Mouse (Mus musculus) small intestine, adult 2 months (tissue): ENCODE measurements around the gene Rab3il1.

Experiments
- CTCF ChIP-seq: fragments of 200-500 bp; IDR thresholded peaks from 2 replicates; pipeline ENCODE4 v1.5.1; 2012; ENCODE audit warnings: low read depth, mild to moderate bottlenecking, control low read depth, inconsistent platforms, low read length, moderate library complexity, mixed read lengths; ENCODE audit not compliant: insufficient replicate concordance, insufficient read length; ENCODE audit errors: extremely low read depth
- POLR2A ChIP-seq: fragments of 200-500 bp; IDR thresholded peaks from 2 replicates; pipeline ENCODE4 v1.6.1; 2012; ENCODE audit warnings: low read depth, mild to moderate bottlenecking, control low read depth, inconsistent platforms, low read length, moderate library complexity

- TF ChIP-seq POLR2A (no peak; the same call in 1 of the 2 replicates), CTCF (peak; percentile 78; the same call in 1 of the 2 replicates)
Observed at GRCm38 (mm10) chr19:10059911-10060567, 58.6 kb downstream of the Rab3il1 start.
